11 mouse cellular contexts compared by ENCODE assay signal in the genomic region with DNA sequence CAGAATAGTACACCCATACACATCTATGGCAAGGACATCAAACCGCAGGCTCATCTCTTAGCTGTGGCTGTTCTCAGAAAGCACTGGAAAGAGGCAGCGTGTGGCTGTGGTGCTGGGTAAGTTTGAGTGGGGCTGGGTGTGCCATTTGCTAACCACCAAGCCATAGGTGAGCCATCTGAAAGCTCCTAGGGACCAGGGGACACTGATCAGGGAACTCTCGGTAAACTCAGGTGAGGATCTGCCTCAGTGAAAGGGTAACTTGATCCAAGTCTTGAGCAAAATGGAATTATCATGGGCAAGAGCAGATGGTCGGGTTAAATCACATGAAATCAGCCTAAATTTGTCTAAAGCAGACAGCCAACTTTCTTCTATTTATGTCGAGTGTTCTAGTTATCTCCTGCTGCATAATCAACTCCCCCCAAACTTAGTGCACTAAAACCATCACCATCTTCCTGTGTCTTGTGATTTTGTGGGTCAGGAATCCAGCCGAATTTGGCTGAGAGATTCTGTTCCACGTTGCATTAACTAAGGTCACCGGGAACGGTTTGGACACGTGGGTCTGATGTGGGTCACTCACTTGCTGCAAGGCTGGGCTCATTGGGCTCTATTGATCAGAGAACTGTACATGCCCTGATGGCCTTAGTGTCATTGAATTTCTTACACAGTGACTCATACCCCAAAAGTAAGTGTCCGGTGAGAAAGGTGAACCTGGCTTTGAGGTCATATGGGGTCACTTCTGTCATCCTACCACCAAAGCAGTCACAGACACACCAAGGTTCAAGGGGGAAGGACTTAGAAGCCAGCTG.
"Had no signal": no experiment of that assay in that cellular context is flagged by ENCODE, and none has a peak within 500 bp of the region (broad histone marks: within the 10 kb centered on the region; RNA-seq: fewer than 3 reads in every experiment).

No protein-coding gene starts in this region.

- H3K4me3 ChIP-seq: limb, embryonic 13.5 days; liver, embryonic 13.5 days; midbrain, embryonic 13.5 days; myocyte; neural tube, embryonic 15.5 days had no signal

- H3K4me1 ChIP-seq: midbrain, embryonic 13.5 days; neural tube, embryonic 15.5 days had no signal

- DNase-seq: kidney, adult 8-10 months; kidney, postnatal 25 days; layer of hippocampus, postnatal 36 days; liver, embryonic 13.5 days; lung, adult 18-20 months; thymus, postnatal 4 days had no signal

- H3K36me3 ChIP-seq: limb, embryonic 13.5 days; liver, embryonic 13.5 days; midbrain, embryonic 13.5 days; neural tube, embryonic 15.5 days had no signal

- ATAC-seq: intestine, postnatal 0 days; midbrain, embryonic 13.5 days had no signal

- H3K27me3 ChIP-seq: liver, embryonic 13.5 days; midbrain, embryonic 13.5 days had no signal

- H3K4me2 ChIP-seq: limb, embryonic 13.5 days; liver, embryonic 13.5 days; midbrain, embryonic 13.5 days; neural tube, embryonic 15.5 days had no signal

- H3K9ac ChIP-seq: limb, embryonic 13.5 days; liver, embryonic 13.5 days; midbrain, embryonic 13.5 days; neural tube, embryonic 15.5 days had no signal

- H3K27ac ChIP-seq: limb, embryonic 13.5 days; liver, embryonic 13.5 days; midbrain, embryonic 13.5 days; neural tube, embryonic 15.5 days had no signal

- H3K9me3 ChIP-seq: limb, embryonic 13.5 days; liver, embryonic 13.5 days; midbrain, embryonic 13.5 days; neural tube, embryonic 15.5 days had no signal
